Mouse (Mus musculus): ENCODE results near the gene Fgd5.
"Not testable (repeated sequence)": the region's sequence is repeated elsewhere in the genome, so short reads cannot be mapped to it uniquely, and the experiment has no call there.

Gene Fgd5

GRCm38 (mm10) chr6:91978371-91979300 is at the start of gene Fgd5:
TSS of gene Fgd5 (plus strand) at chr6:91978878.
- no peak for DNase-seq (ENCODE audit: low read depth, low spot score)

GRCm38 (mm10) chr6:91931231-91931630 is 47.4 kb upstream of the Fgd5 start:
- DNase-seq (ENCODE audit: low read depth, low spot score), result no peak

- DNase-seq (ENCODE audit: low read depth, low spot score), result no peak
Observed at GRCm38 (mm10) chr6:91938491-91938890, 40.2 kb upstream of the Fgd5 start.

GRCm38 (mm10) chr6:91948426-91948825 is 30.3 kb upstream of the Fgd5 start:
- DNase-seq (ENCODE audit: low read depth, low spot score), result no peak

GRCm38 (mm10) chr6:91958015-91958414 is 20.7 kb upstream of the Fgd5 start:
- DNase-seq (ENCODE audit: low read depth, low spot score), result not testable (repeated sequence)

- DNase-seq (ENCODE audit: low read depth, low spot score), result no peak
Observed at GRCm38 (mm10) chr6:91960028-91960811, 18.5 kb upstream of the Fgd5 start.

GRCm38 (mm10) chr6:91963429-91963828 is 15.2 kb upstream of the Fgd5 start:
- DNase-seq (ENCODE audit: low read depth, low spot score), result no peak

GRCm38 (mm10) chr6:91965060-91965459 is 13.6 kb upstream of the Fgd5 start:
- DNase-seq (ENCODE audit: low read depth, low spot score), result no peak

GRCm38 (mm10) chr6:91966006-91966405 is 12.7 kb upstream of the Fgd5 start:
- DNase-seq (ENCODE audit: low read depth, low spot score), result no peak

GRCm38 (mm10) chr6:91972201-91972646 is 6.5 kb upstream of the Fgd5 start:
- no peak for DNase-seq (ENCODE audit: low read depth, low spot score)

GRCm38 (mm10) chr6:91973972-91974371 is 4.7 kb upstream of the Fgd5 start:
- DNase-seq (ENCODE audit: low read depth, low spot score), result no peak

GRCm38 (mm10) chr6:91979301-91979996 is 771 bp downstream of the Fgd5 start:
- DNase-seq (ENCODE audit: low read depth, low spot score), result no peak

GRCm38 (mm10) chr6:91980011-91980410 is 1.3 kb downstream of the Fgd5 start:
- no peak for DNase-seq (ENCODE audit: low read depth, low spot score)

- no peak for DNase-seq (ENCODE audit: low read depth, low spot score)
Observed at GRCm38 (mm10) chr6:91990101-91990500, 11.4 kb downstream of the Fgd5 start.

- no peak for DNase-seq (ENCODE audit: low read depth, low spot score)
Observed at GRCm38 (mm10) chr6:91992823-91993222, 14.1 kb downstream of the Fgd5 start.

- DNase-seq (ENCODE audit: low read depth, low spot score), result no peak
Observed at GRCm38 (mm10) chr6:91993795-91994505, 15.3 kb downstream of the Fgd5 start.

- DNase-seq (ENCODE audit: low read depth, low spot score), result no peak
Observed at GRCm38 (mm10) chr6:91996072-91996471, 17.4 kb downstream of the Fgd5 start.

- no peak for DNase-seq (ENCODE audit: low read depth, low spot score)
Observed at GRCm38 (mm10) chr6:92002558-92003285, 24.0 kb downstream of the Fgd5 start.

- DNase-seq (ENCODE audit: low read depth, low spot score), result no peak
Observed at GRCm38 (mm10) chr6:92003646-92004045, 25.0 kb downstream of the Fgd5 start.

- no peak for DNase-seq (ENCODE audit: low read depth, low spot score)
Observed at GRCm38 (mm10) chr6:92004137-92004805, 25.6 kb downstream of the Fgd5 start.

All from brain, embryonic 18.5 days (tissue).